Mouse (Mus musculus): ENCODE results near the gene H2-T24. TPM values are rescaled to one million over a fixed set of nuclear protein-coding genes. Genes with fewer than 3 reads are reported as not detected.

The H2-T24 gene
- total and polyA plus RNA-seq, 3 experiments = 14.1 to 25.9 TPM; not detected in 1

DNA sequence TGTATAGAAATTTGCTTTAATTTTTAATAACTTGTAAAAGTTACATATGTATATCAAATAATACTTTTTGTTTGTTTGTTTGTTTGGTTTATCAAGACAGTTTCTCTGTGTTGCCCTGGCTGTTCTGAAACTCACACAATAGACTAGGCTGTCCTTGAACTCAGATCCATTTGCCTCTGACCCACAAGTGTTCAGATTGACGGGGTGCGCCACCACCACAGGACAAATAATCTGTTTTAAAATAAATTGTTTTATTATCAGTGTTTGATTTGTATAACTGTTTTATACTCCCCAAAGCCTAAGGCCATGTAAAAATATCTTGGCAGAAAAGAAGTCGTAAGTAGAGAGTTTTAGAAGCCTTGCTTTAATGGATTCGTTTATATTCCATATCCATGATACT is 7.3 kb upstream of the H2-T24 start:
- Histone ChIP-seq H3K9ac (ENCODE audit: control insufficient read depth, low read depth, low read length, poor library complexity, severe bottlenecking) (no peak overlapping the region), H3K4me3 (ENCODE audit: control insufficient read depth in 1 of 2, insufficient read depth in 1 of 2, low read depth in 2 of 2, low read length in 2 of 2) (no peak overlapping the region), H3K27ac (ENCODE audit: control insufficient read depth, low read depth, low read length) (no peak overlapping the region), H3K36me3 (ENCODE audit: control insufficient read depth in 1 of 2, insufficient read depth in 2 of 2, low read length in 2 of 2) (peaks cover 2 to 48% of the 10 kb centered on the region in 2 experiments; a peak in 3 of 4 replicates), H3K79me2 (ENCODE audit: control insufficient read depth, insufficient read depth, low read length, poor library complexity) (peaks cover 56% of the 10 kb centered on the region), H3K27me3 (ENCODE audit: control insufficient read depth in 1 of 2, insufficient read depth in 2 of 2, low read length in 2 of 2) (no peaks in the 10 kb centered on the region), H3K9me3 (replicated peaks; ENCODE audit: insufficient read depth, low read length) (no peaks in the 10 kb centered on the region), H3K4me1 (ENCODE audit: control insufficient read depth in 1 of 2, insufficient read depth in 2 of 2, low read length in 2 of 2) (peaks cover 36 to 50% of the 10 kb centered on the region in 2 experiments)
- TF ChIP-seq NRF1 (IDR thresholded peaks at IDR 0.05; ENCODE audit: insufficient read depth, low read depth, low read length, poor library complexity, severe bottlenecking) (no peak), JUND (IDR thresholded peaks at IDR 0.05; ENCODE audit: low read depth, low read length) (no peak), MAX (IDR thresholded peaks at IDR 0.05; ENCODE audit: low read length) (no peak), HCFC1 (IDR thresholded peaks at IDR 0.05; ENCODE audit: low read depth, low read length) (no peak), MYB (IDR thresholded peaks at IDR 0.05; ENCODE audit: low read depth, low read length) (no peak), MAFK (IDR thresholded peaks at IDR 0.05; ENCODE audit: borderline replicate concordance, low read depth, low read length) (no peak), TBP (IDR thresholded peaks at IDR 0.05; ENCODE audit: low read depth, low read length) (no peak), CHD1 (IDR thresholded peaks at IDR 0.05; ENCODE audit: low read depth, low read length) (no peak)
- DNase-seq (ENCODE audit: low read depth, low spot score) = no peak

DNA sequence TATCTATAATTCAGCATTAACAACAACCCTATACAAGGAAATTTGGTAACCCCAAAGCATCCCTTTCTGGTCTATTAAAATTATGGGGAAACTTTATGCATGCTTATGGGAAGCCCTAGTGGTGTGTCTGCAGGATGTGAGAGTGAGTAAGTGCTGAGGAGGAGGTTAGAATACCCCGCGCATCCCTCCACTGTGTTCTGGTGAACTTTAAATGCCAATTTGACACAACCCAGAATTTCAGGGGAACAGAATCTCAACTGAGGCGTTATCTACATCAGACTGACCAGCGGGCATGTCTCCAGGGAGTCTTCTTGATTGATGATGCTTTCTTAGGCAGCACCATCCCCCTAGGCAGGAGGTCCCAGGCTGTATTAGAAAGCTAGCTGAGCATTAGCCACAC is 5.5 kb upstream of the H2-T24 start:
- Histone ChIP-seq H3K4me3 (ENCODE audit: control insufficient read depth in 1 of 2, insufficient read depth in 1 of 2, low read depth in 2 of 2, low read length in 2 of 2) (no peak overlapping the region), H3K9ac (ENCODE audit: control insufficient read depth, low read depth, low read length, poor library complexity, severe bottlenecking) (no peak overlapping the region), H3K27ac (ENCODE audit: control insufficient read depth, low read depth, low read length) (no peak overlapping the region), H3K27me3 (ENCODE audit: control insufficient read depth in 1 of 2, insufficient read depth in 2 of 2, low read length in 2 of 2) (no peaks in the 10 kb centered on the region), H3K4me1 (ENCODE audit: control insufficient read depth in 1 of 2, insufficient read depth in 2 of 2, low read length in 2 of 2) (peaks cover 43 to 60% of the 10 kb centered on the region in 2 experiments), H3K36me3 (ENCODE audit: control insufficient read depth in 1 of 2, insufficient read depth in 2 of 2, low read length in 2 of 2) (peaks cover 2 to 60% of the 10 kb centered on the region in 2 experiments; a peak in 3 of 4 replicates), H3K9me3 (replicated peaks; ENCODE audit: insufficient read depth, low read length) (no peaks in the 10 kb centered on the region), H3K79me2 (ENCODE audit: control insufficient read depth, insufficient read depth, low read length, poor library complexity) (peaks cover 61% of the 10 kb centered on the region)
- DNase-seq (ENCODE audit: low read depth, low spot score) = no peak
- TF ChIP-seq NRF1 (IDR thresholded peaks at IDR 0.05; ENCODE audit: insufficient read depth, low read depth, low read length, poor library complexity, severe bottlenecking) = no peak
- no peak for TF ChIP-seq MEF2A (IDR thresholded peaks at IDR 0.05; ENCODE audit: extremely low read depth, insufficient replicate concordance, low read depth, low read length, poor library complexity, severe bottlenecking)
- TF ChIP-seq SIN3A (IDR thresholded peaks at IDR 0.05; ENCODE audit: low read length) = no peak
- no peak for TF ChIP-seq GATA1 (IDR thresholded peaks at IDR 0.05; ENCODE audit: low read depth, low read length)
- no peak for TF ChIP-seq NELFE (IDR thresholded peaks at IDR 0.05; ENCODE audit: low read depth, low read length)
- TF ChIP-seq MXI1 (IDR thresholded peaks at IDR 0.05; ENCODE audit: low read depth, low read length) = no peak
- no peak for TF ChIP-seq JUND (IDR thresholded peaks at IDR 0.05; ENCODE audit: low read depth, low read length)
- no peak for TF ChIP-seq CHD2 (IDR thresholded peaks at IDR 0.05; ENCODE audit: low read length)
- no peak for TF ChIP-seq GABPA (IDR thresholded peaks at IDR 0.05; ENCODE audit: low read depth, low read length)
- TF ChIP-seq POLR2AphosphoS5 (IDR thresholded peaks at IDR 0.05; ENCODE audit: borderline replicate concordance, low read depth, low read length) = no peak
- TF ChIP-seq ELF1 (IDR thresholded peaks at IDR 0.05; ENCODE audit: low read depth, low read length) = no peak

Data from MEL (cell line).